Mouse (Mus musculus): Measurements from ENCODE around the gene Arl10.

Arl10 gene

DNA sequence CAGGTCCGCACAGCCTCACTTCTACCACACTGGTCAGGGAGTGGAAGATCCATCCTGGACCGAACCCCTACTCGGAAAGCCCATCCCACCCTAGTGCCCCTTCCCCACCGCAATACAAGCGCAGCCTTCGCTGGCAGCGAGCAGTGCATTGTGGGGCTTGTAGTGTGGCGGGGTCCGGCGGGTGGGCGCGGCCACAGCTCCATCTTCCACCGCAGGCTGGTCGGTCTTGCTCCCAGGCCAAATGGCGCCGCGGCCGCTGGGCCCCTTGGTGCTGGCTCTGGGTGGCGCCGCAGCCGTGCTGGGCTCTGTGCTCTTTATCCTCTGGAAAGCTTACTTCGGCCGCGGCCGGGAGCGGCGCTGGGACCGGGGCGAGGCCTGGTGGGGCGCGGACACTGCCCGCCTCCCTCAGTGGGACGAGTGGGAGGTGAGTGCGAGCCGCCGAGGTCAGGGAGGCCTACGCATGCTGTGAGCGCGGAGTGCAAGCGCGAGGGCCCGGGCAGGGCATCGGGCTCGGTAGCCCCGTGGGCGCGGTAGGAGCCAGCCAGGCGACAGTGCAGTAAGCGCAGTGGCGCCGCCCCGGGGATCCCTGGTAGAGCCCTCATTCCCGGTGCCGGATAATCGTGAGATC, at the start of gene Arl10:
Gene Arl10 (plus strand): TSS at position 162 of the 628 bp plus-strand sequence.
- peak; percentile 70 to 76 for DNase-seq

DNA sequence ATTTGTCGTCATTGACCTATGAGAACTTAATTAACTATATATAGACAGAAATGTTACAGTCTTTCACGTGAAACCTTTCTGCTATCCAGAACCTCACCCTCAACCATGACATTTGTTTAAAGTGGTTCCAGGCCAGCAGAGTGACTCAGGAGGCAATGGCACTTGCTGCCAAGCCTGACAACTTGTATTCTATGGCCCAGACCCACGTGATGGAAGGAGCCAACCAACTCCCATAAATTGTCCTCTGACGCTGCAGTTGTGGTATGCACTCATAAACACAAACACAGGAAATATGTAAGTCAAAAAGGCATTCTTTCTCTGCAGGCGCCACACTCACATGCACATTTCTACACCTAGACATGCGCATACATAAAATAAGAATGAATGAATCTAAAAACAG, 47.7 kb upstream of the Arl10 start:
- DNase-seq = no peak

DNA sequence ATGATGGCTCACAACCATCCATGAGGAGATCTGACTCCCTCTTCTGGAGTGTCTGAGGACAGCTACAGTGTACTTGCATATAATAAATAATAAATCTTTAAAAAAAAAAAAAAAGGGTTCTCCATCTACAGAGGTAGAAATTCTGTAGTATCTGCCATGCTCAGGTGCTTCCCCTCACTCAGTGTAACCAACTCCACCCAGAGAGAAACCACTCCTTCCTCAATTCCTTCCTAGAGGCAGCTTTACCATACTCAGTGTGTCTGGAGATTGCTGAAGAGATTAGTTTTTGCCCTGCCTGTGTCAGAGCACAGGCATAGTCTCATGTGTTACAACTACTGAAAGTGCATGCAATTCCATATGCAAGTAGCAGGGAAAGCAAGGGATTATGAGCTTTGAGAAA, 42.7 kb upstream of the Arl10 start:
- no peak for DNase-seq

DNA sequence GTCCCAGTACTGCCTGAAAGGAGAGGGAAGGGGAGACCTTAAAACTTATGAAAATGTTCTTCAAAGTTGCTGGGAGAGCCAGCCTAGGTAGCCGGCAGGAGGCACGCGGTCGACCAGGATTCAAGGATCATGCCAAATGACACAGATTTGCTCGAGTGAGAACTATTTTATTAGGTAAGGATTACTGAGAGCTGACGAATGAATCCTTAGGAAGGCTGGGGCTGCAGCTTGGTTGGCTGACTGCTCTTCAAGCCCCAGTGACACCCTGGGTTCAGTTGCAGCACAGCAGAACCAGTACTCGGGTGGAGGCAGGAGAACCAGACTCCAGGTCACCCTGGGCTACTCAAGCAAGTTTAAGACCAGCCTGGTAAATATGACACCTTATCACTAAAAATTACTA, 26.8 kb upstream of the Arl10 start:
- no peak for DNase-seq

DNA sequence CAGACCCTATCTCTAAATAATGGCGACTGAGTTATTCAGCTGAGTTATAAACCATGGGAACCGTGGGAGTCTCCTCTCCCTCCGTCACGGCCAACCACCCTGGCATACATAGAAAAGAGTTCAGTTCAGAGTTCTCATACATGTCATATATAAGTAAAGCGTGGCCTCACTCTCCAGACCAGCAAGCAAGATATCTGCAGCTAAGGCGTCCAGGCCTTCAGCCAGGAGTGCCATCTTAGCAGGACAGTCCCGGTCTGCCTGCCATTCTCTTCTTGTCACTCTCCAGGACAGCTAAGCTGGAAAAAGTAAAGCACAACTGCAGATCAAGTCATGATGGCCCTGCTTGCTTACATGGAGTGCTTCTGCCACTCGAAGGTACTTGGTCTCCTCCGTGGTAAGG, 18.6 kb upstream of the Arl10 start:
- no peak for DNase-seq

- DNase-seq = peak; percentile 93 to 96
Observed at GRCm38 (mm10) chr13:54556796-54557195, 18.0 kb upstream of the Arl10 start.

GRCm38 (mm10) chr13:54557652-54558051, 17.2 kb upstream of the Arl10 start:
- no peak for DNase-seq

DNA sequence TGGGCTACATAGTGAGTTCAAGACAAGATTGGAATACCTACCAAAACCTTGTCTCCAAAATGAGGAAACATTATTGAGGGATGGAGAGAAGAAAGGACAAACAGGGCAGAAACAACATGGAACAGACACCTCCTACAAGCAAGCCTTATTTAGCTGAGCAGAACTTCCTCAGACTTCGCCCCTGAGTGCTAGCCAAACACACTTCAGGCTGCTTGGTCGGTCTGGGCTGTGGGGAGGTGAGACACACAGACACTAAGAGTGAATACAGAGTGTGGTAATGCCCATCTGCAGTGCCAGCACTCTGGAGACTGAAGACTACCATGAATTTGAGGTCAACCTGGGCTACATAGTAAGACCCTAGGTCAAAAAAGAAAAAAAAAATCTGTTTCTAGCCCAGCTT, 15.2 kb upstream of the Arl10 start:
- no peak for DNase-seq

DNA sequence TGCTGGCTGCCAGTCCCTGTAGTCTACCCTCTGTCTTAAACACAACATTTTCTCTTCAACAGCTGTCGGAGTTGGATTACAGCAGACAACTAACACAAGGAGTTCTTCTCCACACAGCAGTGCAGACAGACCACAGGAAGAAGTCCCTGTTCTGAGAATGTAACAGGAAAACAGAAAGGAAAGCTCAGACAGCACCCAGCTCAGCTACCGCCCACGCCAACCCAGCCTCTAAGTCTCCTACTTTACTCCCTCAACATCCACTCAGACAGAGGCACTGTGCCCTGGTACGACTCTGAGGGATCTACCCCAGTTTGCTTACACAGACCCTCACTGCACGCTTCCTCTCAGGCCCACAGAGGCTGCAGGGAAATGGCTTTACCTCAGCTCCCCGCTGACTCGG, 14.2 kb upstream of the Arl10 start:
- DNase-seq = no peak

DNA sequence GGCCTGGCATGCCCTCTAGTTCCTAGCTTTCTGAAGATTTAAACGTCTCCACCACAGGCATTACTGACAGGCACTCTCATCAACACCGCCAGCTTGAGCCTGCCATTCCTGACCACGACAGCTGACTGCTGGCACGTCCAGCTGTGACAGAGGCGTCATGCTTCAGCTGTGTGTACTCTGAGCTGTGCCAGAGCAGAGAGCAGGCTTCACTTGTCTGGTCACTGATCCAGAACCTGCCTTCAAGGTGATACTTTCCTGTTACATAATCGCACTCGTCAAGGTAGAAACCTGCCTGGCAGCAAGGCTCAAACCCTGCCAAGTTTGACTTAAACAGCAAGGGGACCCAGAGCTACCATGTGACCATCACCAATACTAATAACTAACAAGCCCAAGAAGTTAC, 12.3 kb upstream of the Arl10 start:
- no peak for DNase-seq

GRCm38 (mm10) chr13:54564232-54565200, 10.3 kb upstream of the Arl10 start:
- peak; percentile 29 to 32 for DNase-seq

DNA sequence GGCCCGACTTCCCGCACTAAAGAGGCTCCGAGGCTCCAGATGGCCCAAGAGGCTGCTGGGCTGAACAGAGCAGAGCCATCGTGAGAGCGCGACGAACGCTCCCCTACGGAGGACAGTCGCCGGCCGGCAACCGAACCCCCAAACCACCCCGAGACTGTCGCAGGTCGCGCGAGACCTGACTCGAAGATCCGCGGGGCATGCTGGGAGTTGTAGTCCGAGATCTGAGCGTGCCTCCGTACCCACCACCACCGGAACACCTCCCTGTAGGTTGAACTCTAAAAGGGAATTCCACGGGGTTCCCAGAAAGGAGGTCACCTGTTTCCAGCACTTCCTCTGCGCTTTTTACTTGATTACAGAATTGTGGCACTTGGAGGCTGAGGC, 9.6 kb upstream of the Arl10 start, which contains the start of gene 4833439L19Rik:
Gene 4833439L19Rik (minus strand): TSS at position 235 of the 381 bp plus-strand sequence.
- peak; percentile 94 to 95 for DNase-seq

DNA sequence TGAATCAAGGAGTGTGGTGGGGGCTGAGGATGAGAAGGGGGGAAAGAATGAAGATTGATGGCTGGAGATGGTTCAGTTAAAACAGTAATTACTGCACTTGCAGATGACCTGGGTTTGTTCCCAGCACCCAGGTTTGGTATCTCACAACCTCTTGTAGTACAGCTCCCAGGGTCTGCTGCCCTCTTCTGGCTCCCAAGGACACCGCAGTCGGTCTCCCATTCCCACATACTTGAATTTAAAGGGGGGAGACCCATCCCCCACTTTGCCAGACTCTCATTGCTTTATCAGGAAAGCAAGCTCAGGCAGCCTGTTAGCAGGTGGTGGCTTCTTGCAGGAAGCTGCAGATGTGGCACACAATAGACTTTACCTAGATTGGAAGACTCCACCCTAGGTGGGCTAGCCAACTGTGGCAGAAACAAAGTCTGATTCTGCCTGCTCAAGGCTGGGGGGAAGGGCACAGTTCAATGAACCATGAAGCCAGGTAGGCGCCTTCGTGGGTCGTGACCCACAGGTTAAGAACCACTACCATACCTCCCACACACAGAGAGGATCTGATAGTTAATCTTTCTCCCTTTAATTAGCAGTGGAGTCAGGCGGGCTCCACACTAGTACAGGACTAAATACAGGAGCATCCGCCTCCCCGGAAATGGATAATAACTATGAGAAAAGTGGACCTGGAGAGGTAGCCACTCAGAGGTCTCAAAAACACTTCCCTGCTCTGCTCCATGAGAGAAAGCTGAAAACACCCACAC, 9.0 kb upstream of the Arl10 start:
- DNase-seq = peak; percentile 59 to 60

DNA sequence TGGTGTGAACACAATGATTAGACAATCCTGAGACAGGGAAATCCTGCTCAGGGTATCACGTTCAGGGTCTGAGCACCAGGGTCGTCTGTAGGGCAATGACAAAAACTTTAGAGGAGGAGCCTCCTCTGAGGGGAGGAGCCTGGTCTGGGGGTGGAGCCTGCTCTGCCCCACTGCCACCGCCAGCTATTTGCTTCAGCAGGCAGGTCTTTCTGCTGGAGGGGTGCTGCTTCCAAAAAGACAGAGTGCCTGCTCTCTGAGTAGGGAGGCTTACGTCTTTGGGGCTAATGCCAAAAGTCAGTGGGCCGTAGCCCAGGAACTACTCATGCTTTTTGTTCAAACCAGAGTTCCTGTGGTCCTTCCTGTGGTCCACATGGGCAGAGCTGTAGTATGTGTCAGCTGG, 6.4 kb upstream of the Arl10 start:
- DNase-seq = no peak

DNA sequence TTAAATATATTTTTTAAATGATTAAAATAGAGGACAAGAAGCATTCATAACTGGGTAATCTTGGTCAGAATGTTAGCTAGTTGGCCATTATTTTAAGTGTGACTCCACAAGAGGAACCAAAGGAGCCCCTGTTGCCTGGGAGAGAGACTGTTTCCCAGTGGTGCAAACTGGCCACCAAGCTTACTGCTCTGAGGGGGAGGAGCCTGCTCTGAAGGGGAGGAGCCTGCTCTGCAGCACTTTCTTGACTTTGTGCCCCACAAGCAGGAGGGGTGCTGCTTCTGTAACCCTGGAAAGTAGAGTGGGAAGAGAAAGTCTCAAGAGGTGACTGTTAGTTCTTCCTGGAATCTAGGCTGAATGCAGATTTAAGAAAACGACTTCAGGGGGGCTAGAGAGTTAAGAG, 5.5 kb upstream of the Arl10 start:
- no peak for DNase-seq

DNA sequence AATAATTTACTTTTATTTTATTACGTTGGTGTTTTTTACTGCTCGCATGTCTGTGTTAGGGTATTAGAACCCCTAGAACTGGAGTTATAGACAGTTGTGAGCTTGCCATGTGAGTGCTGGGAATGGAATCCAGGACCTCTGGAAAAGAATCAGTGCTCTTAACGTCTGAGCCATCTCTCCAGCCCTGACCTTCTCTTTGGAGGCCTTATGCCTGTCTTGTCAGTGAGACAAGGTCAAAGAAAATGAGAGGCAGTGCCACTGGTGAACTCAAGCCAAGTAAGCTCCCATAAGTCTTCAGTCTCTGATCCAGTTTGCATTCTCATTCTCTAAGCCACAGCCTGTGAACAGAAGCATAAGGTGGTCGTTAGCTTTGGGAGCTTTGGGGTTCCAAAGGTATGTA, 4.1 kb upstream of the Arl10 start:
- DNase-seq = no peak

- DNase-seq = no peak
Observed at GRCm38 (mm10) chr13:54571637-54572036, 3.2 kb upstream of the Arl10 start.

DNA sequence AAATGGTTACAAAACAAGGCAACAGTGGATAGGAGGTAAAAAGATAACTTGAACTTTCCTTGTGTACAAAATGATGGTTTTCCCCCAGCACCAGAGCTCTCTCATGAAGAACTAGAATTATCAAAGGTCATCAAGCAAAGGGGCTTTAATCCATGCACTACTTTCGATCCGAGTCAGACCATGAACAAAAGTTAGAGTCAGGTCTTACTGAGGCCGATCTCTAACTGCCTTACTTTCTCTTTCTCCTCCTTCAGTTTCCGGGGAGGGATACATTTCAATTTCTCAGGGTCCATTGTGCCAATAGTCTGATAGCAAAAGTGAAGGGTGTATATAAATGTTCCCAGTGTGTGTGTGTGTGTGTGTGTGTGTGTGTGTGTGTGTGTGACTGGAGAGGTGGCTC, 2.2 kb upstream of the Arl10 start:
- DNase-seq = no peak

DNA sequence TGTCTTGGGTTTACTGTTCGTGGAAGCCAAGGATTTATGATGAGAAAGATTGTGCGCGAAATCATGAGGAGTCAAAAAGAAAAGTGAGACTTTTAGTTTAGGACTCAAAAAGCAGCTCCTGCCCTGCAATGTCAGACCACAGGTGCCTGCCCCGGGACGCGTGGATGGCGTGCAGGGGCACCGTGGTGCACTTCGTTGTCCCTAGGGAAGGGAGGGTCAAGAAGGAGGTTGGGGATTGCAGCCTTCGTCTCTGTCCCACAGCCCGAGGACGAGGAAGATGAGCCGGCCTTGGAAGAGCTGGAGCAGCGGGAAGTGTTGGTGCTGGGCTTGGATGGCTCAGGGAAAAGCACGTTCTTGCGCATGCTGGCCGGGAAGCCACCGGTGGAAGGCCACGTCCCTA, 674 bp downstream of the Arl10 start:
- peak in 1 of 2 experiments; percentile 13 for DNase-seq

DNA sequence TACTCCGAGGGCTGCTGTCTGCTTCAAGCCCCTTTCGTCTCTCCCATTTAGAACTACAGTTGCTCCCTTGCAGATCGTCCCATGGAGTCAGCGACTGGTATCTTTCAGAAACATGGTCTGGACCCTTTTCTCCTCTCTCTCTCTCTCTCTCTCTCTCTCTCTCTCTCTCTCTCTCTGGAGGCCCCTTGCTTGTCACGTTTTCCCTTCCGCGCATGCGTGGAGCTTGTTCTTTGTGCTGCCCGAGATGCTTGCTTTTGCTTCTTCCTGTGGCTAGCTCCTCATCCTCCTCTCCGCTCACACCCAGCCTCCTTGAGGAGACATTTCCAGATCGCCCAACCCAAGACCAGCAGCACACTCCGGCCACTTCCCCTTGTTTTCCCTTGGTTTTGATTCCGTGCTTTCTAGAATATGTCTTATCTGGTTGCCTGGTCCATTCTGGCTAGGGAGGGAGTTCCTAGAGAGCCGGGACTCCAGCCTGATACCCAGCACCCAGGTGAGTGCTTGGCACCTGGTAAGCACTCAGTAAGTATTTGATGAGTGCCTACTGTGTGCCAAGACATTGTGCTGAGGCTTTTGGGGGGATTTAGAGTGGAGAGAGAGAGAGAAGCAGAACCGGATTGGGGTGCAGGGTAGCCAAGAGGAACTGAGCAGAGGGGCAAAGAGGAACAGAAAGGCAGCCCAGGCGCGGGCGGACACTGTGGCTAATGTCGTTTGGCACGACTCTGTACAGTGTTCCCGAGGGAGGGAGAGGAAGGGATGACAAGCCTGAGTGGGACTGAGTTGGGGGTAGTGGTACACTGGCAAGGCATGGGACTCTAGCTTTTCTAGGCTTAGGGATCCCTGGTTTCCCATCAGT, 3.1 kb downstream of the Arl10 start:
- no peak for DNase-seq

- no peak for DNase-seq
Observed at GRCm38 (mm10) chr13:54581385-54581784, 6.6 kb downstream of the Arl10 start.

DNA sequence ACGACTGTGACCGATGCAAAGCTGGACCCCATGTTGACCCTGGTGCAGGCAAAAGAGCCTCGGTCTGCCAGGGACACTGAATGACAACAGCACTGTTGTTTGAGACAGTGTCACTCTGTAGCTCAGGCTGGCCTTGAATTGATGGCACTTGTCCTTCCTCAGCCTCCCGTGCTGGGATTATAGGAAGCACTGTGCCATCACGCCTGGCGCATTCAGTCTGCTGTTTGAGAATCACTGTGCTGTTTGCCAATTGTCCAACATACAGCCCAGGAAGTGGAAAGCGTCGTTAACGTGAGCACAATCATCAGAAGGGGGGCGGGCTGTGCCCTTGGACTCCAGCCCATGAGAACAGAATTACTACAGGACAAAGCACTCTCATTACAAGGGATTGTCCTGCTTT, 7.3 kb downstream of the Arl10 start:
- DNase-seq = no peak

Data from cerebellum, postnatal 36 days (tissue).